Mouse (Mus musculus) adrenal gland, adult 8-10 months (tissue): ENCODE data around the gene Casp8. TPM values are rescaled to one million over a fixed set of nuclear protein-coding genes. Genes with fewer than 3 reads are reported as not detected.

Experiments
- total RNA-seq, 4 experiments: library from RNA; stranded (reverse); gene quantifications; 2 replicates each; pipeline ENCODE4 v1.2.4; 2022

Gene Casp8
- total RNA-seq, 4 experiments from 2014 or later = 20.2 to 29.9 (median 22.8) TPM

Other genes starting within 250 kb of the Casp8 start
- 10 to 100 TPM; 32.3 to 50.3 (median 43.5) TPM for gene Fam126b, start 209.1 kb upstream of the Casp8 start, total RNA-seq
- gene Ndufb3, start 209.0 kb upstream of the Casp8 start, total RNA-seq = 100 to 1,000 TPM in 3 of 4 experiments, 10 to 100 TPM in 1; 92.6 to 154 (median 113) TPM
- 1 to 10 TPM in 1 of 4 experiments, under 1 TPM in 3; 0.17 to 1.0 (median 0.76) TPM for gene Als2cr12, start 99.4 kb upstream of the Casp8 start, total RNA-seq
- gene Cflar, start 83.9 kb upstream of the Casp8 start, total RNA-seq = 100 to 1,000 TPM; 108 to 144 (median 125) TPM
- gene Trak2, start 178.1 kb downstream of the Casp8 start, total RNA-seq = 10 to 100 TPM; 53.2 to 85.3 (median 66.5) TPM
- 10 to 100 TPM; 25.7 to 39.8 (median 34.8) TPM for gene Stradb, start 178.1 kb downstream of the Casp8 start, total RNA-seq